Mouse (Mus musculus): ENCODE measurements at regions not wholly inside any gene's neighbourhood (a gene's known extent, or its start where the extent isn't known, plus 50 kb on each side); places are given as distances from the start of the nearest gene placed in this dataset.

DNA sequence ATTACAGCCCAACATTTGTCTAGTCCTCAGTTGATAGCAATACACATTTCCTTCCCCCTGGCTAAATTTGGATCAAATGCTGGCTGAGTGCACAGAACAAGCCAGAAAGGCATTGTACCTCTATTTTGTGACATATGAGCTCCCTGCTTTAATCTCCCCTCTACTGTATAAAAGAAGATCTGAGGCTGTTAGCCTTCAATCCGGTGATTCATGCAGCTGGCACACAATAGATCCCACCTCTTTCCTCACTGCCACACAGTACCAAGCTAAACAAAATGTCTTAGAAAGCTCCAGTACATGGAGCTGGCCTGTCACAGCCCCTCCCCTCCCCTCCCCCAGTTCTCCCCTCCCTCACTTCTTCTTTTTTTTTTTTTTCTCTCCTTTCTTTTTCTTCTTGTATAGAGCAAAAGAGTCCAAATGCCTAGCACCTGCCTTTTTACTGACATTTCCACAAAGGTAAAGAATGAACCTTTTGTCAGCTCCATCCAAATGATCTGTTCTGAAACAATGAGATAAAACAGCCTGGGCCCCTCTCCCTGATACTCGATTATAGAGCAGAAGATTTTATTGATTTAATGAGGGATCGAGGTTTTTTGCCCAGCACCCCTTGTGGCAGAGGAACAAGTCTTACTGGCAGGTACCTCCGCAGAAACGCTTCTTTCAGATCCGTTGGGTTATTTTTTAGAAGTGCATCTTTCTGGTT lies 392.0 kb upstream of the Cited2 start:
- ATAC-seq (ENCODE audit: insufficient number of reproducible peaks, low FRiP score, low TSS enrichment): peak; percentile 64

DNA sequence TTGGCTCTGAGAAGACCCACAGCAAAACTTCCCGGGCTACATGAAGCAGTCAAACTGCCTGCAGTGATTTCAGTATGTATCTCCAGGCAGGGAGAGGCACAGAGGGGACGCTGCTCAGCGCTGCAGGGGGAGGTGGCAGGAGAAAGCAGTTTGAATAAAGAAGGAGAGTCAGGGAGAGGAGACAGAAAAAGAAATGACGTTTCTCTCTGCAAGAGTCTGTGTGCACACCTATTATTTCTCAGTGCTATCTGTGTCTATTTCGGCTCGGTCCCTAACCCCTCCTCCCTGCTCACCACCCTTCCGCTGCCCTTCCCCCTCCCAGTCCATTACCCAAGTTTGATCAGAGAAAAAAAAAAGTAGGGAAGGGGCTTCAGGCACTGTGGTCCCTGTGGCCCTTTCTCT lies 391.4 kb upstream of the Cited2 start:
- ATAC-seq (ENCODE audit: insufficient number of reproducible peaks, low FRiP score, low TSS enrichment): peak; percentile 67

GRCm38 (mm10) chr10:17332025-17332767 lies 390.8 kb upstream of the Cited2 start:
- ATAC-seq (ENCODE audit: insufficient number of reproducible peaks, low FRiP score, low TSS enrichment): peak; percentile 38

DNA sequence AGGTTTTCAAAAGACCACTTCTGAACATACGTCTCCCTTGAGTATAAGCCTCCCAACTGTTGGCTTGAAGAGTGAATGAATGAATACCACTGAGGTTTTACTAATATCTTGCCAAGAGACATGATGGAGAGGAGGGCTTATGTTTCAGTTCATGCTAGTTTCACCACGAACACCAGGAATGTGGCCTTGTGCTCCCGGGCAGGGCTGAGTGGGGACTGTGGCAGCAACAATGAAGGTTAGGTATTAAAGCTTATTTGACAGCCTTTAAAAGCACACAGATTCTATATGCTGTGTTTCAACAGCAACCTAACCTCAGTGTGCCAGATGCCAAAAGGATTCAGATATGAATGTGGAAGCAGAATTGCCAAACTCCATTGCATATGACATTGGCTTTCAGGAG lies 390.0 kb upstream of the Cited2 start:
- no peak for ATAC-seq (ENCODE audit: insufficient number of reproducible peaks, low FRiP score, low TSS enrichment)

DNA sequence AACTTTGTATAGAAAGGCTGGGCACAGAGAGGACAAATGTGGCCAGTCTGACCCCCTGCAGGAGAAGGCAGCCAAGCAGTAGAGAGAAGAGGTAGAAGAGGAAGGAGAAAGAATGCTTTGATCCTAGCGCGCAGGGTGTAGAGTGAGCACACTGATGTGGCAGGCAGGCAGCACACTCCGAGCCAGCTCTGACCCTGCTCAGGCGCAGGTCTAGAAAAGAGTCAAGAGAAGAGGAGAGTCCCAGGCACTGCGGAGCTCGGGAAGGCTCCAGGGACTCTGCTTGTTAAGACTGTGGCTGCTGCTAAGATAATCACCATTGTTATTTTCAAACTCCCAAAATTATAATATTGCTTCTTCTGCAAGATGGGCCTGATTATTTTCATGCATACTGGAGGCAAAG lies 389.3 kb upstream of the Cited2 start:
- ATAC-seq (ENCODE audit: insufficient number of reproducible peaks, low FRiP score, low TSS enrichment): no peak

DNA sequence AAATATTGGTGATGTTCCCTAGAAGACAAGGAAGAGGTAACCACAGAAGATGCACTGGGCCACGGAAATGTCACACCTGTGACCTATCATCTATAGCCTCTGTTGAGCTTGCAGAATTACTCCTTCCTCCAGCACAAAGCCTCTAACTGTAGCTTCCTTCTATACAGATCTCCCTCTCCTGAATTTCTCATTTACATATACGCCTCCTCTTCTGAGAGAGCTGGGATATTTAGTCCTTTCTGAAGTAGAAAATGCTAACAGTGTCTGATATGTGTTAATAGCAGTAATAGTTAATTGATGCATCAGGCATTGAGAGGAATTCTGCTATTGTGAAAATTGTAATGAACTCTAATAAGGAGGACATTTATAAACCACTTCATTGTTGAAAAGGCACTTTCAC lies 385.8 kb upstream of the Cited2 start:
- ATAC-seq (ENCODE audit: insufficient number of reproducible peaks, low FRiP score, low TSS enrichment): no peak

- ATAC-seq (ENCODE audit: insufficient number of reproducible peaks, low FRiP score, low TSS enrichment): no peak
Observed at GRCm38 (mm10) chr10:17343829-17344228, 379.2 kb upstream of the Cited2 start.

DNA sequence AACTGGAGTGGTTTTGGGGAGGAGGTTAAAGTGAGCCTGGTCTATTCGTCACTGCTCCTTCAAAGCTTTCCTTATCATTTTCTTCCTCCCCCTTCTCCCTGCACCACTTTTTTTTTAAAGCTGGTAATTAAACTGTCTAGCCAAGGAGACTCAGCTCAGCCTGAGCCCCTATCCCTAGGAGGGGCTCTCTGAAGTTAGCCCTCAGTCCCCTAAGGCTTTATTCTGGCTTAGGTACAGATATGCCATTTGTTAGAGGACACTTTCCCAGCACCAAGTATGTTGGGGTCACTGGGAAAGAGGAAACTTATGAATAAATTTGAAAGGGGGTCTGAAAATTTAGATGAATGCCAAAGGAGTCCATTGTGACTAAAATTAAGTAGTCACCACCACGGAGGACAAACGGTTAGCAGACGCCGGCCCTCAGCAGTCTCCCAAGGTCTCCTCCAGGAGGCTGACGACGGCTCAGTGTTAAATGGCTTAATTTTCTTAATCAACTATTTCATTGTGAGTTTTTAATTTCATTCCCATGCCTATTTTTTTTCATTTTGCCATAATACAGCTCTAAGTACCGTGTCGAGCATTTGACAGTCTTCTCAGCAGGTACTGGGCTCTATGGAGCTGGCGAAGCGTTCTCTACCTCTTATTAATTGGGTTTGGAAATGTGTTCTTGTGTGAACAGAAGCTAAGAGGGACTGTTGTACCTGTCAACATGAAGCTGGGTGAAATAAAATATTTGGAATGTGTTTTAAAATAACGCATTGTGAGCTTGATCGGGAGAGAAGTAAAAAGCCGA lies 370.6 kb upstream of the Cited2 start:
- no peak for ATAC-seq (ENCODE audit: insufficient number of reproducible peaks, low FRiP score, low TSS enrichment)

- ATAC-seq (ENCODE audit: insufficient number of reproducible peaks, low FRiP score, low TSS enrichment): no peak
Observed at GRCm38 (mm10) chr10:17355476-17355875, 367.5 kb upstream of the Cited2 start.

- no peak for ATAC-seq (ENCODE audit: insufficient number of reproducible peaks, low FRiP score, low TSS enrichment)
Observed at GRCm38 (mm10) chr10:17356041-17356440, 367.0 kb upstream of the Cited2 start.

DNA sequence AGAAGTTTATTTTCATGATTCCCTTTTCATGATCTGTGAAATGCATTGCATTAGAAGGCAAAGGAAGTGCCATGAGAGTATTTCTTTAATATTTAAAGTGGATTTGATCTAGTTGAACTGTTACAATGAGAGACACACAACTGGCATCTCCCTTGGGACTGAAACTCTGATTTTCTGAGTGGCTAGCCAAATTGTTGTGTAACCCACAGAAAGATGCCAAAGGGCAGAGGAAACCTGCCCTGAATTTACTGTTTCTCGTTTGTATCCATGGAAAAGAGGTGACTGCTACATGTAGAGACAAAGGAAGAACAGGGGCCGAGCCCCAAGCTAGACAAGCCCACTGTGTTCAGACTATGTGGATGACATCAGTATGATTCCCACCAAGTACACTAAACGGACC lies 360.4 kb upstream of the Cited2 start:
- ATAC-seq (ENCODE audit: insufficient number of reproducible peaks, low FRiP score, low TSS enrichment): no peak

DNA sequence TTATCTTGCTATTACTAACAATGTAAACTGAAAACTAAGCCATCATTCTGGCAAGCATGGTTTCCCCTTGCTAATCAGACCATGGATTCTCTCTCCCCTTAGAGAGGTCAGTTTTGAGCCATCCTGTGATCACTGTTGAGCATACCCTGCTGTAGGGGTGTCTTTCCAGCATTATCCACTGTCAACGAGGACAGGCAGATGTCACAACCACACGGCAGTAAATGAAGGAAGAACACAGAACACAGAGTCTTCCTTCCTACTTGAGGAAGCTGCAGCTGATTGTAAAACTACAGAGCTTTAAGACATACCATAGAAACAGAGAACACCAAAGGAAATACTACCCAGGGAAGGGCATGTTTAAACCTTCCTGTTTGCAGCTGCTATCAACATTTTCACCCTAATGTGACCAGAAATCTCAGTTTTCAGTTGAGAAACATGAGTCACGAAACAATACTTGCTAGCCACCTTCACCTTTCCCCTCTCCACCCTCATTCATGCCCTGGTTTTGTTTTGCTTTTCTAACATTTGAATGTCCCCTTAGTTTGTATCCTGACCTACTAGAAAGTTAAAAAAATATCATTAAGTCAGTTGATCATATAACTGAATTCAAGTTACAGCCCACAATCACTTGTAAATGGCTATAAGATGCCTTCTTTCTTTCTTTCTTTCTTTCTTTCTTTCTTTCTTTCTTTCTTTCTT lies 356.8 kb upstream of the Cited2 start:
- ATAC-seq (ENCODE audit: insufficient number of reproducible peaks, low FRiP score, low TSS enrichment): no peak

DNA sequence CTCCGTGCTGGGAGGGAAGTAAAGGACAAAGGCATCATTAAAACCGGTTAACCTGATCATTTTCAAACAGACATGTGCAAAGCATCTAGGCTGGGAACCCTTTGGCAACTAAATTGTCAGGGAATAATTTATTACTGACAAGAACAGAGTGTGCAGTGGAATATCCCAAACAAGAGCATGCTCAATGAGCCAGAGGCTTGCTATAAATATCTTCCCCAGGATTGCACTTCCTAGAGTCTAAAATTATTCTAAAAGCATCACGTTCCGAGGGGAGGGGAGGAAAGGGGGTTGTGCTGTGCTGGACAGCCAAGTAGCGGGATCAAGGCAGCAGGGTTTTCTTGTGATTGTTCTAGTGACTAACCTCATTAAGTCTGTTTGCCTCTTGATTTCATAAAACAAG lies 356.0 kb upstream of the Cited2 start:
- ATAC-seq (ENCODE audit: insufficient number of reproducible peaks, low FRiP score, low TSS enrichment): peak; percentile 74

DNA sequence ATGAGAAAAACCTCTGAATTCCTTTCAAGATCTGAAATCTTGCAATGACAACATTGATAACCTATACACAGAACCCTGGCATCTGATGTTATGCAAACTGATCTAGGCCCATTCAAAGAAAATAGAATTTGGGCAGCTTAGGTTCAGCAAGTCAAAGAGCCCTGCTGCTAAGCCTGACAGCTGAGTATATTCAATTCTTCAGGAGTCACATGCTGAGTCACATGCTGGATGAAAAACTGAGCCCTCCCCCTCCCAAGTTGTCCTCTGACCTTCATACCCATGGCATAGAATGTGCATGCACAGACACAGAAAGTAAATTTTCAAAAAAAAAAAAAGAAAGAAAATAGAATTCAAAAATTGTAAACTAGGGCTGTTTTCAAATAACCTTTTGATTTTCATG lies 355.6 kb upstream of the Cited2 start:
- ATAC-seq (ENCODE audit: insufficient number of reproducible peaks, low FRiP score, low TSS enrichment): no peak

DNA sequence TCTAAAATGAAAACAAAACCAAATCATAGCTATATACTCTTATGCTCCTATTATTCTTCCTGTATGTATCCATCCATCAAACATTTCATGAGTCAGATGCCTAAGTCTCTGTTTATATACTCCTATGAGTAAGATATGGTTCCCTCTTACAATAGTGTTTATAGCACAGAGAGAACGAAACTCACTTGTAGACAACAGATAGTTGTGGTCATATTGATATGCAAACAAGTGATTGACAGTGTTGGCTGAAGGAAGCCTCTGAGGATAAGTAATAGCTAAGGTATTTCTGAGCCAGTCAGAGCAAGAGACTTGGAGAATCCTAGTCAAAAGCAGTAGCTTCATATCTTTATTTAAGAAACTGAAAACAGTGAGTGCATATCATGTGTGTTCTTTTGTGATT lies 354.4 kb upstream of the Cited2 start:
- ATAC-seq (ENCODE audit: insufficient number of reproducible peaks, low FRiP score, low TSS enrichment): no peak

DNA sequence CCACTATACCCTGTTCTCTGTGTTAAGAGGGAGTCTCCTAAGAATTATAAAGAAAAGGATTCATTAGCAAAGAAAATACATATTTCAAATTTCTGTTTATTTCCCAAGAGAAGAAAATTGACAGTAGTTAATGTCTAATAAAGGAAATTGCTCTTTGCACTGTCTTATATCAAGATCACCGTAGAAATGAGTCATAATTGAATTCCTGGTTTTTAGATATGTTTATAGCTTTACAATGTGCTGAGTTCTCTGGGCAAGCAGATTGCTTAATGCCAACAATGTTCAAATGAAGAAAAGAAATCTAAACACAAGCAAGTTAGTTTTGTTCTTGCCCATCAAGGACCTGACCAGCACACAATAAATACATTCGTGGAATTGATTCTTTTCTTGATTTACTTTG lies 350.1 kb upstream of the Cited2 start:
- ATAC-seq (ENCODE audit: insufficient number of reproducible peaks, low FRiP score, low TSS enrichment): no peak

GRCm38 (mm10) chr10:17374047-17374446 lies 349.0 kb upstream of the Cited2 start:
- ATAC-seq (ENCODE audit: insufficient number of reproducible peaks, low FRiP score, low TSS enrichment): no peak

GRCm38 (mm10) chr10:17382990-17383389 lies 340.0 kb upstream of the Cited2 start:
- no peak for ATAC-seq (ENCODE audit: insufficient number of reproducible peaks, low FRiP score, low TSS enrichment)

DNA sequence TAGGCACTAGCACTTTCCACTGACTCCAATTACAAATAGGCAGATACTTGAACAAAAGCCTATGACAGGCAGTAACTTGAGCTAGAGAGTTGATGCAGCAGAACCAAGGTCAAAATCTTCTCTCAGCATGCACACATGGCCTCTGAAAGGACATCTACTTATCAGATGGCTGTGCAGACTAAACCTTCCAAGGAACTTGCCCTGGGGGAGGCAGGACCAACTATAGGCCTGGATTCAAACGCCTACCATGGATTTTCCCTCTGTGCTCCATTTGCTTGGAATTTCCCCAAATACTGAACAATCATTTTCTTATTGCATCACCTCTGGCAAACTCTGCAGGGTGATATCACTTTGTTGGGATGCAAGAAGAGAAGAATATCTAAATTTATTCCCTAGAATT lies 337.8 kb upstream of the Cited2 start:
- no peak for ATAC-seq (ENCODE audit: insufficient number of reproducible peaks, low FRiP score, low TSS enrichment)

- ATAC-seq (ENCODE audit: insufficient number of reproducible peaks, low FRiP score, low TSS enrichment): no peak
Observed at GRCm38 (mm10) chr10:17387296-17387695, 335.7 kb upstream of the Cited2 start.
